Mouse (Mus musculus) kidney, adult 2 months (tissue): ENCODE measurements at regions not wholly inside any gene's neighbourhood (a gene's known extent, or its start where the extent isn't known, plus 50 kb on each side); places are given as distances from the start of the nearest gene placed in this dataset.

Experiments used
- CTCF ChIP-seq: fragments of 200-500 bp; conservative IDR thresholded peaks from 2 replicates; pipeline ENCODE4 v1.5.1; 2011; ENCODE audit warnings: low read depth, mild to moderate bottlenecking, control low read depth, low read length, moderate library complexity, mixed read lengths; ENCODE audit not compliant: insufficient read depth, insufficient read length
- POLR2A ChIP-seq: fragments of 200-500 bp; IDR thresholded peaks from one replicate; pipeline ENCODE4 v1.6.1; 2011; ENCODE audit warnings: low read depth, low read length, control low read depth

DNA sequence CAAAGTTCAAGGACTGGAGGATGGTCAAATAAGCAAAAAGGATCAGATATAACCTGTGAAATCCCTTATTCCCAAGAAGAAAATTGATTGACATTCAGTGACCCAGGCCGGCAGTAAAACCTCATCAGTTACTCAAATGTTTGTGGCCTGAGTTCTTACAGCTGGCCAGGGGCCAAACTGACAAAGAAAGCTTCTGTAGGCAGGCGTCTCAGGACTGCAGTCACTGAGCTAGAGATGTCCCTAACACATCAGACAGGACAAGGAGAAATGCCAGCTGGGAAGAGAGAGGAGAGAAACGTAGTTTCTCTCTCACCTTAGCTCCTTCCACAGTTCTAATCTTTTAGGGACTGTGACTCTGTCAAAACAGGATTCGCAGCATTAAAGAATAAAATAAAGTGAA lies 229.9 kb upstream of the Sema3d start:
- no peak for TF ChIP-seq CTCF
- no peak for TF ChIP-seq POLR2A
